Mouse (Mus musculus) myocyte (in vitro differentiated cells): Measurements from ENCODE around the gene Mta3. TPM values are rescaled to one million over a fixed set of nuclear protein-coding genes. Genes with fewer than 3 reads are reported as not detected.

ENCODE experiments used
- H3K27me3 ChIP-seq: one replicate; pipeline ENCODE4 v1.6.1; 2011; ENCODE audit not compliant: control insufficient read depth, insufficient read depth, insufficient read length
- H3K36me3 ChIP-seq: one replicate; pipeline ENCODE4 v1.6.1; 2011; ENCODE audit not compliant: control insufficient read depth, insufficient read depth
- H3K4me2 ChIP-seq: one replicate; pipeline ENCODE4 v1.6.1; 2011; ENCODE audit warnings: low read depth, control low read depth
- H3K4me3 ChIP-seq: one replicate; pipeline ENCODE4 v1.5.1; 2011; ENCODE audit warnings: mild to moderate bottlenecking, control low read depth, moderate library complexity
- H3K79me2 ChIP-seq: one replicate; pipeline ENCODE4 v1.6.1; 2011; ENCODE audit not compliant: control insufficient read depth, insufficient read depth
- H3ac ChIP-seq: one replicate; pipeline ENCODE4 v1.6.1; 2011; ENCODE audit not compliant: control insufficient read depth, insufficient read length
- CEBPB ChIP-seq: IDR thresholded peaks from 2 replicates; pipeline ENCODE4 v1.6.1; 2011; ENCODE audit warnings: mild to moderate bottlenecking, moderate library complexity; ENCODE audit not compliant: poor library complexity, insufficient read depth, severe bottlenecking
- E2F4 ChIP-seq: IDR thresholded peaks from one replicate; pipeline ENCODE4 v1.6.1; 2011; ENCODE audit warnings: mild to moderate bottlenecking, control low read depth, moderate library complexity; ENCODE audit not compliant: insufficient read depth
- MAX ChIP-seq: IDR thresholded peaks from one replicate; pipeline ENCODE4 v1.6.1; 2011; ENCODE audit warnings: low read depth, mild to moderate bottlenecking, control low read depth
- MYOD1 ChIP-seq, 3 experiments: IDR thresholded peaks; one replicate each; pipeline ENCODE4 v1.6.1; 2011; ENCODE audit warnings: control low read depth in 2 of 3, low read depth in 2 of 3, mild to moderate bottlenecking in 2 of 3, moderate library complexity in 1 of 3; ENCODE audit not compliant: insufficient read length in 2 of 3, control insufficient read depth in 1 of 3
- MYOG ChIP-seq, 3 experiments: IDR thresholded peaks; one replicate each; pipeline ENCODE4 v1.6.1; 2011; ENCODE audit warnings: control low read depth in 2 of 3, low read depth in 2 of 3, mild to moderate bottlenecking in 2 of 3; ENCODE audit not compliant: insufficient read length in 2 of 3, control insufficient read depth in 1 of 3, insufficient read depth in 1 of 3
- POLR2A ChIP-seq: IDR thresholded peaks from one replicate; pipeline ENCODE4 v1.6.1; 2011; ENCODE audit warnings: low read depth, mild to moderate bottlenecking, control low read depth, moderate library complexity; ENCODE audit not compliant: insufficient read length
- POLR2AphosphoS2 ChIP-seq: IDR thresholded peaks from one replicate; pipeline ENCODE4 v1.6.1; 2011; ENCODE audit warnings: low read depth, control low read depth; ENCODE audit not compliant: insufficient read length
- REST ChIP-seq: IDR thresholded peaks from one replicate; pipeline ENCODE4 v1.6.1; 2011; ENCODE audit warnings: mild to moderate bottlenecking, control low read depth, moderate library complexity; ENCODE audit not compliant: insufficient read depth, insufficient read length
- SRF ChIP-seq: IDR thresholded peaks from one replicate; pipeline ENCODE4 v1.6.1; 2011; ENCODE audit warnings: low read depth; ENCODE audit not compliant: control insufficient read depth, insufficient read length
- TCF12 ChIP-seq: IDR thresholded peaks from one replicate; pipeline ENCODE4 v1.6.1; 2011; ENCODE audit warnings: mild to moderate bottlenecking, control low read depth; ENCODE audit not compliant: poor library complexity, insufficient read depth, severe bottlenecking
- TCF3 ChIP-seq: IDR thresholded peaks from one replicate; pipeline ENCODE4 v1.6.1; 2011; ENCODE audit warnings: low read depth, control low read depth; ENCODE audit not compliant: insufficient read length
- USF1 ChIP-seq: IDR thresholded peaks from one replicate; pipeline ENCODE4 v1.6.1; 2011; ENCODE audit warnings: low read depth, mild to moderate bottlenecking, control low read depth, moderate library complexity
- polyA plus RNA-seq: library from polyadenylated mRNA; unstranded; fragments of >200 nt; fragmentation: generic; extraction: Trizol; gene quantifications from one replicate; pipeline ENCODE4 v1.2.1, GENCODE M21; 2012; ENCODE audit warnings: missing spikeins

Mta3 gene
- polyA plus RNA-seq, 1 experiment: 30.6 TPM

- no peak for TF ChIP-seq TCF12
- no peak for TF ChIP-seq TCF3
- TF ChIP-seq POLR2A: no peak
- TF ChIP-seq POLR2AphosphoS2: no peak
- TF ChIP-seq USF1: no peak
- no peak for TF ChIP-seq CEBPB
- no peak for TF ChIP-seq REST
- no peak for TF ChIP-seq SRF
- no peak for TF ChIP-seq MAX
- TF ChIP-seq MYOD1 (IDR thresholded peaks at IDR 0.05; ENCODE audit: control insufficient read depth in 1 of 3, insufficient read length in 2 of 3, low read depth in 2 of 3): no peak
- no peak overlapping the region for H3K4me2 ChIP-seq
- H3K4me3 ChIP-seq: no peak overlapping the region
- H3K36me3 ChIP-seq: no peaks in the 10 kb centered on the region
- H3K27me3 ChIP-seq: no peaks in the 10 kb centered on the region
- no peaks in the 10 kb centered on the region for H3K79me2 ChIP-seq
- H3ac ChIP-seq: no peak overlapping the region
These were observed 15.5 kb upstream of the Mta3 start for GRCm38 (mm10) chr17:83690418-83690817.

- no peak for TF ChIP-seq CEBPB
- no peak for TF ChIP-seq REST
- no peak for TF ChIP-seq POLR2AphosphoS2
- TF ChIP-seq MAX: no peak
- TF ChIP-seq SRF: no peak
- no peak for TF ChIP-seq TCF12
- TF ChIP-seq MYOG (IDR thresholded peaks at IDR 0.05; ENCODE audit: control insufficient read depth in 1 of 3, insufficient read depth in 1 of 3, insufficient read length in 2 of 3, low read depth in 2 of 3): no peak
- no peak for TF ChIP-seq MYOD1 (IDR thresholded peaks at IDR 0.05; ENCODE audit: control insufficient read depth in 1 of 3, insufficient read length in 2 of 3, low read depth in 2 of 3)
- no peak for TF ChIP-seq POLR2A
- TF ChIP-seq TCF3: no peak
- no peak for TF ChIP-seq USF1
- no peak for TF ChIP-seq E2F4
- no peaks in the 10 kb centered on the region for H3K27me3 ChIP-seq
- H3ac ChIP-seq: no peak overlapping the region
- no peak overlapping the region for H3K4me3 ChIP-seq
- no peaks in the 10 kb centered on the region for H3K79me2 ChIP-seq
- no peak overlapping the region for H3K4me2 ChIP-seq
- H3K36me3 ChIP-seq: no peaks in the 10 kb centered on the region
These were observed 14.6 kb upstream of the Mta3 start for GRCm38 (mm10) chr17:83691379-83691778.

GRCm38 (mm10) chr17:83693941-83694340 lies 12.0 kb upstream of the Mta3 start:
- H3K4me3 ChIP-seq: no peak overlapping the region
- no peak overlapping the region for H3K4me2 ChIP-seq
- no peak for TF ChIP-seq MAX
- H3K27me3 ChIP-seq: no peaks in the 10 kb centered on the region
- no peaks in the 10 kb centered on the region for H3K79me2 ChIP-seq
- H3K36me3 ChIP-seq: no peaks in the 10 kb centered on the region
- no peak overlapping the region for H3ac ChIP-seq

GRCm38 (mm10) chr17:83695785-83696184 lies 10.2 kb upstream of the Mta3 start:
- H3K4me2 ChIP-seq: no peak overlapping the region
- TF ChIP-seq TCF12 (no peak), POLR2AphosphoS2 (no peak), CEBPB (no peak), MYOD1 (IDR thresholded peaks at IDR 0.05; ENCODE audit: control insufficient read depth in 1 of 3, insufficient read length in 2 of 3, low read depth in 2 of 3) (no peak), MAX (no peak), SRF (no peak), E2F4 (no peak), USF1 (no peak)
- H3K27me3 ChIP-seq: no peaks in the 10 kb centered on the region
- H3ac ChIP-seq: no peak overlapping the region
- no peaks in the 10 kb centered on the region for H3K36me3 ChIP-seq
- H3K79me2 ChIP-seq: no peaks in the 10 kb centered on the region
- H3K4me3 ChIP-seq: no peak overlapping the region

- Histone ChIP-seq H3K4me2 (no peak overlapping the region), H3K27me3 (no peaks in the 10 kb centered on the region), H3K4me3 (no peak overlapping the region), H3K79me2 (no peaks in the 10 kb centered on the region), H3ac (no peak overlapping the region), H3K36me3 (no peaks in the 10 kb centered on the region)
- TF ChIP-seq POLR2A: no peak
- TF ChIP-seq USF1: no peak
- no peak for TF ChIP-seq MYOG (IDR thresholded peaks at IDR 0.05; ENCODE audit: control insufficient read depth in 1 of 3, insufficient read depth in 1 of 3, insufficient read length in 2 of 3, low read depth in 2 of 3)
- TF ChIP-seq SRF: no peak
- no peak for TF ChIP-seq E2F4
- TF ChIP-seq TCF12: no peak
- TF ChIP-seq CEBPB: no peak
- no peak for TF ChIP-seq MAX
- no peak for TF ChIP-seq TCF3
- no peak for TF ChIP-seq REST
- TF ChIP-seq POLR2AphosphoS2: no peak
- TF ChIP-seq MYOD1 (IDR thresholded peaks at IDR 0.05; ENCODE audit: control insufficient read depth in 1 of 3, insufficient read length in 2 of 3, low read depth in 2 of 3): no peak
These were observed 6.8 kb upstream of the Mta3 start for GRCm38 (mm10) chr17:83699062-83699724.
